Mouse (Mus musculus): ENCODE measurements at regions not wholly inside any gene's neighbourhood (a gene's known extent, or its start where the extent isn't known, plus 50 kb on each side); places are given as distances from the start of the nearest gene placed in this dataset.

- TF ChIP-seq GATA1 (IDR thresholded peaks at IDR 0.05; ENCODE audit: low read length) (no peak), TAL1 (IDR thresholded peaks at IDR 0.05; ENCODE audit: low read length) (no peak)
Observed at GRCm38 (mm10) chr2:170275687-170276086, 127.8 kb upstream of the Zfp217 start.
